Mouse (Mus musculus) lung, embryonic 15.5 days (tissue): ENCODE data around the gene Uvrag. TPM values are rescaled to one million over a fixed set of nuclear protein-coding genes. Genes with fewer than 3 reads are reported as not detected.
"Not testable (repeated sequence)": the region's sequence is repeated elsewhere in the genome, so short reads cannot be mapped to it uniquely, and the experiment has no call there.

ENCODE experiments used
- ATAC-seq: fragments of 200-750 bp; cut with Nextera tagmentation; 2 replicates; pipeline ENCODE4 v1.8.0; 2017; ENCODE audit warnings: moderate number of reproducible peaks, borderline replicate concordance; ENCODE audit not compliant: low FRiP score, low TSS enrichment; ENCODE audit errors: extremely low read depth
- H3K27ac ChIP-seq: fragments of 300-500 bp; sonication (generic); 2 replicates; pipeline ENCODE4 v1.5.1; 2015; ENCODE audit warnings: moderate library complexity, mild to moderate bottlenecking, inconsistent platforms
- H3K27me3 ChIP-seq: fragments of 300-500 bp; sonication (generic); 2 replicates; pipeline ENCODE4 v1.6.1; 2015; ENCODE audit warnings: inconsistent platforms
- H3K36me3 ChIP-seq: fragments of 300-500 bp; sonication (generic); 2 replicates; pipeline ENCODE4 v1.6.1; 2015; ENCODE audit warnings: inconsistent platforms
- H3K4me1 ChIP-seq: fragments of 300-500 bp; sonication (generic); 2 replicates; pipeline ENCODE4 v1.6.1; 2015; ENCODE audit warnings: inconsistent platforms
- H3K4me2 ChIP-seq: fragments of 300-500 bp; sonication (generic); 2 replicates; pipeline ENCODE4 v1.6.1; 2015; ENCODE audit warnings: inconsistent platforms, mild to moderate bottlenecking, moderate library complexity
- H3K4me3 ChIP-seq: fragments of 300-500 bp; sonication (generic); 2 replicates; pipeline ENCODE4 v1.5.1; 2015; ENCODE audit warnings: mild to moderate bottlenecking, inconsistent platforms
- H3K9ac ChIP-seq: fragments of 300-500 bp; sonication (generic); 2 replicates; pipeline ENCODE4 v1.6.1; 2015; ENCODE audit warnings: inconsistent platforms
- H3K9me3 ChIP-seq: fragments of 300-500 bp; sonication (generic); 2 replicates; pipeline ENCODE4 v1.6.1; 2016; ENCODE audit warnings: inconsistent platforms
- WGBS: fragments of 180-500 bp; shearing (Covaris S2); methylation state at CpG from one replicate; pipeline ENCODE4 v1.1.7; 2015; 5-methylcytosine and 5-hydroxymethylcytosine counted together
- polyA plus RNA-seq: library from polyadenylated mRNA; unstranded; fragments of >200 nt; fragmentation: Nextera tagmentation; extraction: Ambion mirVana; gene quantifications from 2 replicates; pipeline ENCODE4 v1.2.1, GENCODE M21; 2015

The Uvrag gene
- polyA plus RNA-seq, 1 experiment from 2014 or later: 23.7 TPM

- 16% methylated on average over 11 of the region's 11 CpGs for WGBS
- no peak overlapping the region for H3K9ac ChIP-seq
- H3K4me2 ChIP-seq: no peak overlapping the region
- no peaks in the 10 kb centered on the region for H3K27me3 ChIP-seq
- no peaks in the 10 kb centered on the region for H3K9me3 ChIP-seq
- H3K4me3 ChIP-seq: no peak overlapping the region
- H3K4me1 ChIP-seq: peaks cover 14% of the 10 kb centered on the region
- 0 out of 2 replicates have a peak, but pooled peaks cover 4% of the 10 kb centered on the region for H3K36me3 ChIP-seq
- peak; percentile 51; the same call in 1 of the 2 replicates for ATAC-seq
- peak overlapping the region; percentile 50 for H3K27ac ChIP-seq
Observed at GRCm38 (mm10) chr7:99065391-99065831, 75.5 kb downstream of the Uvrag start.

- H3K4me2 ChIP-seq: no peak overlapping the region
- H3K27me3 ChIP-seq: no peaks in the 10 kb centered on the region
- H3K4me3 ChIP-seq: no peak overlapping the region
- H3K27ac ChIP-seq: no peak overlapping the region
- no peak overlapping the region for H3K9ac ChIP-seq
- no peaks in the 10 kb centered on the region for H3K9me3 ChIP-seq
- H3K4me1 ChIP-seq: peaks cover 14% of the 10 kb centered on the region
- H3K36me3 ChIP-seq: 0 out of 2 replicates have a peak, but pooled peaks cover 4% of the 10 kb centered on the region
- ATAC-seq: no peak
- WGBS: 47% methylated on average over 3 of the region's 3 CpGs
Observed at GRCm38 (mm10) chr7:99064795-99065194, 76.1 kb downstream of the Uvrag start.

- H3K4me2 ChIP-seq, H3K36me3 ChIP-seq, H3K9me3 ChIP-seq, H3K4me3 ChIP-seq, H3K27me3 ChIP-seq, H3K9ac ChIP-seq, H3K27ac ChIP-seq: not testable (repeated sequence)
- ATAC-seq: 0 out of 2 replicates have a peak, but pooled peaks have one; percentile 40
- H3K4me1 ChIP-seq: peaks cover 11% of the 10 kb centered on the region
- 79% methylated on average over 3 of the region's 3 CpGs for WGBS
Observed at GRCm38 (mm10) chr7:99062263-99062662, 78.7 kb downstream of the Uvrag start.

- H3K9me3 ChIP-seq: no peaks in the 10 kb centered on the region
- no peak overlapping the region for H3K9ac ChIP-seq
- peaks cover 10% of the 10 kb centered on the region for H3K4me1 ChIP-seq
- H3K4me3 ChIP-seq: no peak overlapping the region
- no peaks in the 10 kb centered on the region for H3K27me3 ChIP-seq
- WGBS: 75% methylated on average over 7 of the region's 7 CpGs
- no peak overlapping the region for H3K4me2 ChIP-seq
- H3K27ac ChIP-seq: no peak overlapping the region
- no peak for ATAC-seq
- H3K36me3 ChIP-seq: no peaks in the 10 kb centered on the region
Observed at GRCm38 (mm10) chr7:99061056-99061680, 79.8 kb downstream of the Uvrag start.

DNA sequence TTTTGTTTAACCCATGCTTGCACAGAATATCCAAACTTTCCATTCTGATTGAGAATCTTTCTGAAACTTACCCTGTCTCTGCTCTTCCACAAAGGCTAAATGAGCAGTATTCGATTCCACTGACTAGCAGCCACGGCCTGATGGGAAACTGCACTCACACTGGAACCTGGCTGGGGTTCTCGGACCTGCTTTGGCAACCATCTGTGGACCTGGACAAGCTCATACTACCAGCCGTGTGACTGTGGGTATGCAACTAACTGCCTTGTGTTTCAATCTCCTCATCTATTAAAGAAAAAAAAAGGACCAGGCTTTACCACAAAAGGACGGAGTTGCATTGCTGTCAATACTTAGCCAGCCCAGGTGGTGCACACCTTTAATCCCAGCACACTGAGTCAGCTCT lies 80.5 kb downstream of the Uvrag start:
- Histone ChIP-seq H3K9ac (no peak overlapping the region), H3K9me3 (no peaks in the 10 kb centered on the region), H3K36me3 (no peaks in the 10 kb centered on the region), H3K27me3 (no peaks in the 10 kb centered on the region), H3K4me1 (peaks cover 4% of the 10 kb centered on the region), H3K27ac (no peak overlapping the region), H3K4me3 (no peak overlapping the region), H3K4me2 (no peak overlapping the region)
- WGBS: 85% methylated on average over 5 of the region's 5 CpGs
- ATAC-seq: no peak

- H3K9ac ChIP-seq: no peak overlapping the region
- H3K27me3 ChIP-seq: no peaks in the 10 kb centered on the region
- no peaks in the 10 kb centered on the region for H3K4me1 ChIP-seq
- no peak overlapping the region for H3K27ac ChIP-seq
- no peaks in the 10 kb centered on the region for H3K36me3 ChIP-seq
- no peaks in the 10 kb centered on the region for H3K9me3 ChIP-seq
- H3K4me2 ChIP-seq: no peak overlapping the region
- no peak overlapping the region for H3K4me3 ChIP-seq
- ATAC-seq: no peak
- 87% methylated on average over 8 of the region's 8 CpGs for WGBS
Observed at GRCm38 (mm10) chr7:99059934-99060333, 81.0 kb downstream of the Uvrag start.

GRCm38 (mm10) chr7:99057053-99057630 lies 83.8 kb downstream of the Uvrag start:
- ATAC-seq: no peak
- 70% methylated on average over 17 of the region's 17 CpGs for WGBS
- H3K4me3 ChIP-seq: no peak overlapping the region

DNA sequence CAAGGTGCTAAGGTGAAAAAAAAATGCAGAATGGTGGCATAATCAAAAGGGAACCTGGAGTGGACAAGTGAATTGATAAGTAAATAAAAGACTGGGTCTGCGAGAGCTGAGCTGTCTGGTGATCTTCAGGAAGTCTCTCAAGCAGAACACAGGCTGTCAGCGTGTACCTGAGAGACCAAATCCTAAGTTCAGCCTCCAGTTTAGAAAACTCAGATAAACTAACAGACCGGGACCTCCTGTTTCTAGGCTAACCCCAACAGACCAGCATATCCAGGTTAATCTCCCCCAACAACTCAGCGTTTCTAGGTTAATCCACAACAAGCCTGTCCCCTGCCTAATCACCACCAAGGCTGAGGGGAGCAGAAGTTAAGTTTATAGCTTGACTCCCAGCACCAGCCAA lies 87.3 kb downstream of the Uvrag start:
- ATAC-seq: no peak
- no peak overlapping the region for H3K4me2 ChIP-seq
- 78% methylated on average over 4 of the region's 4 CpGs for WGBS
- no peaks in the 10 kb centered on the region for H3K36me3 ChIP-seq
- peaks cover 19% of the 10 kb centered on the region; the same call in 1 of the 2 replicates for H3K4me1 ChIP-seq
- no peaks in the 10 kb centered on the region for H3K27me3 ChIP-seq
- H3K9ac ChIP-seq: no peak overlapping the region
- no peak overlapping the region for H3K4me3 ChIP-seq
- H3K27ac ChIP-seq: no peak overlapping the region
- no peaks in the 10 kb centered on the region for H3K9me3 ChIP-seq

More at GRCm38 (mm10) chr7:99057053-99057630, 83.8 kb downstream of the Uvrag start:
- Histone ChIP-seq H3K9me3 (no peaks in the 10 kb centered on the region), H3K4me2 (no peak overlapping the region), H3K36me3 (no peaks in the 10 kb centered on the region), H3K27me3 (no peaks in the 10 kb centered on the region), H3K9ac (no peak overlapping the region), H3K27ac (no peak overlapping the region), H3K4me1 (peaks cover 6% of the 10 kb centered on the region; the same call in 1 of the 2 replicates)

DNA sequence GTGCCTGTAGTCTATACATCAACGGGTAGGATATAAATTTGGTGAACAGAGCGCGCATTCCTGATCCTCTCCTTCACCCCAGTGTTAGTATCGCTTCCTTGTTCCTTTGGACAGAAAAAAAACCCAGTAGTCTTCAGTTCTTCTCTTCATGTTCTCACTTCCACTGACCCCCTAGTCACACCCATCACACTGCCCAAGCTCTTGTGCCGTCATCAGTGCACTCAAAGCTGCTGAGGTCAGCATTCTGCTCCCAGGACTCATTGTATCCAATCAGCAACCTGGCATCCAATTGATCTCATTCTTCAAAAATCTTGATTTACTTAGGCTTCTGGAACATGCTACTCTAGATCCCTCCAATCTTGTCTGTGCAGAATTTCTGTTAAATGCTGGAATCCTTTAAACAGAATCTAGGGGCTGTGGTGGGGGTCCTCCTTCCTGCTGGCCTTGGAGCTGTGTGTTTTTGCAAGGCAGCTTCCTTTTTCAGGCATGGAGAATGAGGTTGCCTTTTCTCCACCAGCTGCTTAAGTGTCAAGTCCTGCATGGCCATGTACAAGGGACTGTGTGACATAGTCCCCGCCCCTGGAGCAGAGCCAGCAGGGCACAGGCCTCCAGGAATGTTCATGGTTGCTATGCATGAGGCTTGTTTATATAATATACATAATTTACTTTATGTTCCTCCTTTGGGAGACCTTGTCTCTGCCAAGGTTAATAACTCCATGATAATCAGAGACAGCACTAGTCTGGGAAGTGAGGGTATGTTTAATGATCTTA lies 88.3 kb downstream of the Uvrag start:
- ATAC-seq: peak; percentile 59; the same call in 1 of the 2 replicates
- Histone ChIP-seq H3K9me3 (no peaks in the 10 kb centered on the region), H3K4me1 (peaks cover 19% of the 10 kb centered on the region; the same call in 1 of the 2 replicates), H3K4me3 (no peak overlapping the region), H3K27me3 (no peaks in the 10 kb centered on the region), H3K36me3 (no peaks in the 10 kb centered on the region), H3K27ac (0 out of 2 replicates have a peak overlapping the region, but pooled peaks have one; percentile 16), H3K4me2 (no peak overlapping the region), H3K9ac (no peak overlapping the region)
- 74% methylated on average over 6 of the region's 6 CpGs for WGBS

- no peak for ATAC-seq
- Histone ChIP-seq H3K27me3 (no peaks in the 10 kb centered on the region), H3K4me3 (no peak overlapping the region), H3K27ac (peak overlapping the region; percentile 13; the same call in 1 of the 2 replicates), H3K4me2 (no peak overlapping the region), H3K4me1 (peaks cover 32% of the 10 kb centered on the region), H3K9me3 (no peaks in the 10 kb centered on the region), H3K9ac (no peak overlapping the region), H3K36me3 (no peaks in the 10 kb centered on the region)
- 44% methylated on average over 1 of the region's 1 CpGs for WGBS
Observed at GRCm38 (mm10) chr7:99050882-99051281, 90.1 kb downstream of the Uvrag start.

GRCm38 (mm10) chr7:99049897-99050296 lies 91.0 kb downstream of the Uvrag start:
- no peaks in the 10 kb centered on the region for H3K9me3 ChIP-seq
- WGBS: 71% methylated on average over 3 of the region's 3 CpGs
- H3K27ac ChIP-seq: no peak overlapping the region
- ATAC-seq: no peak
- no peak overlapping the region for H3K4me2 ChIP-seq
- no peak overlapping the region for H3K9ac ChIP-seq
- no peaks in the 10 kb centered on the region for H3K36me3 ChIP-seq
- H3K27me3 ChIP-seq: no peaks in the 10 kb centered on the region
- peaks cover 41% of the 10 kb centered on the region for H3K4me1 ChIP-seq
- H3K4me3 ChIP-seq: no peak overlapping the region
